Mouse (Mus musculus) brain, adult 2 months (tissue): ENCODE measurements at regions not wholly inside any gene's neighbourhood (a gene's known extent, or its start where the extent isn't known, plus 50 kb on each side); places are given as distances from the start of the nearest gene placed in this dataset.
A peak's percentile ranks its signal among the peaks of the same experiment; 100 is the strongest.

Experiments
- DNase-seq: peaks from one replicate; pipeline ENCODE4 v3.0.0; 2011; ENCODE audit warnings: low read depth, low spot score

DNA sequence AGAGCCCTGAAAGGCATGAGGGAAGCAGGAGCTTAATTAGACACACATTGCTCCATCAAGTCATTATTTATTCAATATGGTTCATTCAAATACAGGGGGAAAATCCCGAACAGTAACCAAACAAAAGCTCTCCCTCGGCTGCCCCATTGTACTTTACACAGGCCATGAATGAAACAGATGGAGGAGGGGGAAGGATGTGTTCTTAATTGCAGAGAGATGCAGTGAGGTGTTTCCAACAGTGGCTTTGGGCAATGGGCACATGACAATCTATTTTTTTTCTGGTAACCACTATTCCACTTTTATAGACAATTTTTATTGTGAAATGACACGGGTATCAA is 578.6 kb upstream of the Gm26657 start:
- no peak for DNase-seq

DNA sequence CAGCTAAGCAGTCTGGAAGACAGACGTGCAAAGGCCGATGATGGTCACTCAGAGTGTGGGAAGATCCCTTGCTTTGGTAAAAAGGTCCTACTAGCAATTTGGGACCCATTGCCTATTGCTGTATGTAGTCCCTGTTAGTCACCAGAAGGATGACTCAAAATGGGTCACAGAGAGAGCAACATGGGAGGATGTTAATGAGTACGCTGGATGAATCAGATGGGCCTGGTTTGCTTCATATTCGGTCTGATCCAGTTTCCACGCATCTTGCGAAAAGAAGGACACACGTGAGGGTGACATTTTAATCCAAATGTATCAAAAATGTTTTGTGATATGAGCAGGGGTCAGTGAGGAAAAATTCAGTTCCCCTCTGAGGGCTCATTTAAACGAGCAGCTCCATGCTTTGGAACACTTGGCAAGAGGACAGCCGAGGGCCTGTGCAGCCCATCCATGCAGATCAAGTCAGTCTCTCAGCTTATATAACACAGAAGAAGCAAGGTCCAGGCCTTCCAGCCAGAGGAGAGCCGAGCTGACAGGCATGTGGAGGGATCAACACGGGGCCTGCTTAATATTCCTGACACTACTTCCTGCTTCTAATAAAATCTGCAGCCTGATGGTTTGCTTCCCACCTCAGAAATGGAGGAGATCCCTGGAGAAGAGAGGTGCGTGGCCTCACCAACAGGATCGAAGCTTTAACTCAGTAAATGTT is 579.2 kb upstream of the Gm26657 start:
- peak; percentile 31 for DNase-seq

DNA sequence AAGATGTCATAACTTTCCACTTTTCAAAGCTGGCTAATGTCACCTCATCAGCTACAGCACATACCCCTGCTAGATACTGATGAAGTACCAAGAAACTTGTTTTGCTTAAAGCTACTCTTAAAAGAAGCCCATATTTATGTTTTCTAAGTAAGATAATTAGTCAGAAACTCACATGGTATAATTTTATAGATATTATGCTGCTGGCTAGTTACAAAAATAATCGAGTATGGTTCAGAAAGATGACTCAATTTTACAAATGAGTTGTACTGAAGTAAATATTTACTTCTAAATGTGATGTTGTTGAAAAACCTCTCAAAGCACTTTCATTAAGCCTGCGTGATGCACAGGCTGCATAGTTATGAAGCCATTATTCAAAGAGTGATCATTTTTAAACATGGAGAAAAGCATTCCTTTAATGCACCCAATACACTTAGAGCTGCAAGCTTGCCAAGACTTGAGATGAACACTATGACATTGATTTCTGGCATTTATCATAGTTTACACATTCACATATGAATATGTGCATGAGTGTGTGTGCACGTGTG is 582.3 kb upstream of the Gm26657 start:
- no peak for DNase-seq

DNA sequence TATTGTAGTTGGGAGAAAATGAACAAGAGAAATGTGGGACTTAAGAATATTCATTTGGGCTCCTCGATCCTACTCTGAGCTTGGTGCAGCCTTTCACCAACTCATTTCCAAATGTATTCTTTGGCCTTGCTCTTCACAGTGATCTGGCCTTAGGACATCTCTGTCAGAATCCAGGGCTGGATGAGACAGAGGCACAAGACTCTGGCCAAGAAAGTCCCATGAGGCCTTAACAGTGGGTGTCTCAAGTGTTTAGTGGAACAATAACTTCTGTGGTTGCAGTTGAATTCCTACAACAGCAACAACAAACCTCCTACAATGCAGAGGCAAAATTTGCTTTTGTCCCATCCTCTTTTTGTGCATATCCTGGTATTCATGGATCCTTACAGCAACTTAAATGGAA is 589.2 kb upstream of the Gm26657 start:
- no peak for DNase-seq

DNA sequence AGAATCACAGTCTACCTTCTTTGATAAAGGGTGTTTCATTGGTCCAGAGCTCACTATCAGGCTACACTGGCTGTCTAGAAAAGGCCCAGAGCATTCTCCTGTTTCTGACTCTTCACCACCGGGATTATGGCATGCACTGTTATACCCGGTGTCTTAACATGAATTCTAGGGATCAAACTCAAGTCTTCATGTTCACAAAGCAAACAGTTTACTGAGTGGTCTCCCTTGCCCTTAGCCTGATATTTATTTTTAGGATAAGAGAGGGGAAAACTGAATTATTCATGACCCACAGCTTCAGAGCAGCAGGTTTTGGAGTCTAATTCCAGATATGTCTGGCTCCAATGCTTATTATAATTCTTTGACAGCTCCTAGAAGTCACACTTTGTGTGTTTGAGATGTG is 596.0 kb upstream of the Gm26657 start:
- DNase-seq: no peak

DNA sequence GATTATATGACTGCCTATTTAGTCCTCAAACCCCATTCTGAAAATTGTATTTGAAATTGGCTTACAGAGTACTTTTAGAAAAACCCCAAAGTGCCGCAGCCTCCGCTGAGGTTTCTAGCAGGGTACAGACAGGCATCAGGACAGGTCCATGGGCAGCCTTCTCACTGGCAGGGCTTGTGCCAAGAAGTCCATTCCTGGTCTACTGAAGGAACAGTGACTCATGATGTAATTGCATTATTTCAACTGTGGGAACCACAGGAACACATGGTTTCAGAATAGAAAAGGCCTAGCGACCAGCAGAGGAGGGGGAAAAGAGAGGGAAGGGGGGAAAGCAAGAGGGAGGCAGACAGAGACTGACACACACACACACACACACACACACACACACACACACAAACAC is 603.0 kb upstream of the Gm26657 start:
- DNase-seq: peak; percentile 25

DNA sequence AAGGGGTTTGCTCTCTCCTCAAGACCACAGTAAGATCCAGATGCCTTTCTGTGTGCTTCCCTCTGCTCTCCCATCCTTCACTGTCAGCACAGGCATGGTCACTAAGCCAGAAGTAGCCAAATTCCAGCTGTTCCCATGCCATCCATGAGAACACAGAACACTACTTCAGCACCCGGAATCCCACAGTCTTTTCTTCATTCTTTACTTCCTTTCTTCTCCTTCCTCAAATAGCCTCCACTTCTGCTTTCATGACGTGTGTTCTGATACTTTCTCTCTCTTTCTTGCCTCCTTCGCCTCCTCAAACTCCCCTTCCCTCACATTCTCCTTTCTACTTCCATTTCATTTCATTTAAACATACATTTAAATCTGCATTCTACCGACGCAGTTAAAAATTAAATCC is 602.1 kb upstream of the Klf4 start:
- no peak for DNase-seq

DNA sequence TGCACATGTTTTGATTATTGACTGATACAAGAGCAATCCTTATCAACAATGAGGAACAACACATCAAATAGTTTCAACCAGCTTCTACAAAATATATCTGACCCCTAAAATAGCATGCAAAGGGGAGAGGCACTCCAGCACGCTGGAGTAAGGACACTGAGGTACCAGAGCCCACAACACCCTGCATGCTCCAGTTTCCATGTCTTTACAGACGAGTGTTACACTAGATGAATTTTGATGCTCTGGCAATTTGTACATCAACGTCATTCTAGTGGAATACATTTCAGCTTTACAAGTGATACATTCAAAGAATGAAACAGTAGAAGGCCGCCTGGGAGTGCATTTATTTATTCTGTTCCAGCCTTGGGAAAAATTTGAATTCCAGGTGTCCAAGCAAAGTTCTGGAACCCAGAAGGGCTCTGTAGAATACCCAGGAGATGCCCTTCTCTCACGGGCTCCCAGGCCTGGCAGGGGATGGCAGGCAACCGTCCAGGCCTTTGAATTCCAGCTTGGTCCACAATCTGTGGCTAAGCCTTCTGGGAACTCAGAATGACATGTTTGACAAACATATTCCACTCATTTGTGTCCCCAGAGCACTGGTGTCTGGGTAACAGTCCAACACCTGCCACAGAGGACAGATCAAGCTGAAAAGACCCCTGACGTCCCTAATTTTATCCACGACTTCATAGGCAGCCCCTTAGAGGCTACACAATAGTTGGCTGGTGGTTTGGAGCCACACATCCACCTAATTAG is 595.6 kb upstream of the Klf4 start:
- no peak for DNase-seq

DNA sequence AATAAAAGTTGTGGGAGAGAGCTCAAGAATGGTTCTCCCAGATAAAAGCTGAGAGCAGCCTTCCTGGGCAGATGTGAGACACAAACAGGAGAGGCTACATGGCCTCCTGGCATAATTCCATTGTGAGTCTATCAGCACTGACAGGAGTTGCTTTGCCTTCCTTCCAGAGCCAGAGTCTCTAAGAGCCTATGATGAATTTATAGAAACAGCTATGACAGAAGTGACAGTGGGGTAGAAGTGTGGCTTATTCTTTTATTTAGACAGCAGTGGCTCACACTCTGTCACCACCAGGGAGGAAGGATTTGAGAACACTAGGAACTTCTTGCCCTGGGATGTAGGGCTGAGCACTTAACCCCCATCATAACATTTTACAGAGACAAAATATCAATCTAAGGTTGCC is 592.2 kb upstream of the Klf4 start:
- DNase-seq: no peak

DNA sequence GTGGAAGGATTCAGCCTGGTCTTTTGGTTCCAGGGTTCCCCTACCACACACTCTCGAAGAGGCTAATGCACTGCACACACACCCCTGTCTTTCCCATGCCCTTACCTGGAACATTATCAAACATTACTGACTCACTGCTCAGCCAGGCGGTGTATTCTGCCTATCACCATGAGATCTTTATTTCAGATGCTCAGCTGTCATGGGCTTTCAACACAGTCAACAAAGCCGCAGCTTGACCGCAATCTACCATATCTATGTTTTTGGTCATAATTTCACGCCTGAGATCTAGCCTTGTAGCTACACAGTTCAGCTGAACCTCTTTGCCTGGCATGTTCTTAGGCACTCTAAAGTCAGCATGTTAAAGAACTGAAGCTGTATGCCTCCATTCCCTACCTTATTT is 589.9 kb upstream of the Klf4 start:
- no peak for DNase-seq

DNA sequence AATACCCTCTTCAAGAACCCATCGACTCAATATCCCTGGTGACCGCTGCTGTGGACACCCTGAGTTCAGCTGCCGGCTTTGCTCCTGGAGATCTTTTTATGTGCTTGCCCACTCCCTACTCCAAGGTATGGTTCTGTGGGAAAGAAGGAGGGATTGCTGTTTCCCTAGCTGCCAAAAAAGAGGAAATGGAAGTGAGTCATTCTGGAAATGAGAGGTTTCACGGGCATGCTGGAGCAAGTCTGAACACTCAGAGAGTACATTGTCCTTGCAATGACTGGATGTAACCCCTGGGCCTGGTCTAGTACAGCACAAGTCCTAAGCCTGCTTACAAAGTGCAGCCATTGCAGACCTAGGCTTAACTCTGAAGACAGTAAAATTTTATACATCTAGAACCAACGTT is 589.4 kb upstream of the Klf4 start:
- no peak for DNase-seq

DNA sequence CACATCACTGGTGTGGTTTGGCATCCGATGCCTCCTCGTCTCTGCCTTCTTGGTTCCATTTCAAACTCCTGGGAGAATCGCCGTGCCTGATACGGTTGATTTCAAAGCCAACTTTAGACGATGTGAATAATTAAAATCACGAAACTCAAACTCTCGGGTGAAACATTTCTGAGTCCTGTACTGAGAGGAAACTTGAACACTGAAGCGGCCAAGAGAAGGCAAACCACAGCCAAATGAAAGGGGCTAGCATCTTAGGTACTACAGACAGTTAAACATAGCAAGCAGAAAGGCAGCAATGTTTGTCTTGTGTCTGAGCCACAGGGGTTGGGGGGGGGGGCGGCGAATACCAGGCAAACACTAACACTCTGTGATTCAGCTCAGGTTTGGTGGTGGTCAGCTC is 588.1 kb upstream of the Klf4 start:
- DNase-seq: no peak

DNA sequence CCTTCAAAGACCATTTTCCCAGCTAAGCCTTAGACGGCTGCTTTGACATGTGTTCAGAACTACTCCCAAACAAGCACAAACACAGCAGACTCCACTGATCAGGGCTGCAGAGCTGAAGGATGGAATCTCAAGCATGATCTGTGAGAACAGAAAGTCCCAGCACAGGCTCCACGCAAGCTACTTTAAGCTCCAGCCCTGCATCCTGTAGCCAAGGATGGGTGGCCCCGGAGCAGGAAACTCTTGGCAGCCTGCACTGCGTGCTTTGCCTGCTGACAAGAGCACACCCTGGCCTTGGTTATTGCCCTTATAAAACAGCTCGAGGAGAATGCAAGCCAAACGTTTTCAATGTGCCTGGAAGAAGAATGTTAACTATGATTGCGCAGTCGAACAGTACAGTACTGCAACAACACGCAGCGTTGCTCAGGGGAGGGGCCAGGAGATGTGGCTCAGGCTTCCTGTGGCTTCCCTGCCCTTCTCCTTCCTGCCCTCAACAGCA is 581.5 kb upstream of the Klf4 start:
- peak; percentile 57 for DNase-seq

DNA sequence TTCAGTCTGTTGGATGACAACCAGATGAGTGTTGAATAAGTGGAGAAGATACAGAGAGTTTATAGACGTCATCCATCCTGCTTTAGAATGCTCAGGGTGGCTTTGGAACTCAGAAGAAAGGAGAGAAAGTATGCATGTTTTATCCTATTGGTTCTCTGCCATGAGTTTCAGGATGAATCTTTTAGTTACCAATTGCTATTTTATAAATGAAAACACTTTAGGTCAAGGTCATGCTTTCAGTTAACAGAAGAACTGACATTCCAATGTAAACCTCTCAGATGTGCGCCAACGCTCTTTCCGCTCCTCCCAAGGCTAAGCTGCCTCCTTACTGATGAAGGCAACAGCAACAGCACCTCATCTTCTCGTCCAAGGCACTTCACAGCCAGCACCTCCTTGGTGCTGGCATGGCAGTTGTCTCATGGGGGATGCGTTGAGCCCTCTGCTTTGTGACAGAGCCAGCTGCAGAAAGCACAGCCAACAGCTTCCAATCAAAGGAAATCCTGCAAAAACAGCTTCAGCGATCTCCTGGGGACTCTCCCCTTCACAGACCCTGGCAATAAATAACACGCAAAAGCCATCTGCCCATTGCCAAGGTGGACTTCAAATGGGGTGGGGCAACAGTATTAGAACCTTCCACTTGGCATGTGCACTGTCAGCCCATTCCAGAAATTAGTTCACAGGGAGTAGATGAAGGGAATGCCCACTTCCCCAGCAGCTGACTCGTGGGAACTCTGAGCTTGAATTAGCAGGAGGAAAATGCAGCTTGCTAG is 580.9 kb upstream of the Klf4 start:
- DNase-seq: peak; percentile 9

DNA sequence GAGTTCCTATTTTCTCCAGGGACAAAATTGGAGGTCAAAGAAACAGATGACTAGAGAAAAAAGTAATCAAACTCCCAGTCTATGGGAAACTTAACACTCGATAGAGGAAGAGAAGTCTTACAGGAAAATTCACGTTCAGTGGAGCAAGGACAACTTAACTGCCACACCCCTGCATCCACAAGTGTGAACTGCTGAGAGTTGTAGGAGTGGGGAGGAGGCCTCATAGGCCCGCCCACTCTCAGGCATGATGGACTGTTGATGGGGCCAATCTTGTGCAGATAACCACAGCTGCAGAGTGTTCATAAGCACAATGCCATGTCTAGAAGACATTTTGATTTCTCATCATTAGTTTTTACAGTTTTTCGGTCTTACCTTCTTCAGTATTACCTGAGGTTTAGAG is 574.7 kb upstream of the Klf4 start:
- no peak for DNase-seq

DNA sequence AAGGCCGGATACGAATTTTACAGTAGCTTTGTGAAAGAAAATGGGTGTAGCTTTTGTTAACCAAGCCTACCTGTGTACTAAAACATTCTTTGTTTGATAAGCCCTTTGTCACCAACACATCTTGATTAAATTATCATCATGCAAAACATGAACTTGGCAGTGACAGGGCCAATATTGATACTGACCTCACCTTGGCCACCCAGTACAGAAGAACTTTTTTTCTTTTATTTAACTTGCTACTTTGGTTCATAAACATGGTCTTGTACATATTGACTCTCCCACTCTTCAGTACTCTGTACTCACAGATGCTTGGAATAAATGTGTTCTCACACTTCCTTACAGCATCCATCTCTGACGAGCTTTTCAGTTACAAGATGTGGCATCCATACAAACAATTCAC is 570.0 kb upstream of the Klf4 start:
- no peak for DNase-seq

DNA sequence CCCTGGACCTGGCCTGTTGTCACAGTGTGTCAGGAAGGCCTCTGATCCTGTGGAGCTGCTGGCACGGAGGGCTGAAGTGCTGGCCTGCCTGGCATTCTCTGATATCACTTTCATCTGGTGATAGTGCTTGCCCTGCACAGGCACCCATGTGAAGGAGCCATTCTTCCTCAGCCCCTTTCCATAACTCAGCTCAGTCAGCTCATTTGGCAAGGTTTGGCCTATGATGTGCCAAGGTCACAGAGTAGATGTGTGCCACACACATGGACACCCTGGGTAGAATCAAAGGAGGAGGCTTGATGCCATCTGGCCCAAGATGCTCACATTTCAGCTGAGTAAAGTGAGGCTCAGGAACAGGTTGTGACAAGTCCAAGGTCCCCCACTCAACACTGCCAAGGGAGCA is 558.5 kb upstream of the Klf4 start:
- DNase-seq: peak; percentile 75

DNA sequence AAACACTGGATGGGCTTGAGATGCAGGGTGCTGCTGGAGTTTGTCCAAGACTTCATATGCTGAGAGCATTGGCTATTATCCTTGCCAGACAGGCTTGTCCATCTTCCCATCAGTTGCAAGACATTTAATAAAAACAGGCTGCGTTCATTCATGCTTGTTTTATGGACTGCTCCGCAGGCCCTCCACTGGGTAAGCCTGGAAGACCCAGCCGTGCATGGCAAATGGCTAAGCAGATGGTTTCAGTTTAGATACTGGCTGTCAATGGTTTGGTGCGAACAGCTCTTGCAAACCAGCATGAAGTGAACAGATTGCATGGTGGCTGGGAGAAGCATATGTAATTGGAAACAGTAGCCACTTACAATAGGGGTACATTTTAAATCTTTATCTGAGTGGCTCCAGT is 556.4 kb upstream of the Klf4 start:
- peak; percentile 95 for DNase-seq

DNA sequence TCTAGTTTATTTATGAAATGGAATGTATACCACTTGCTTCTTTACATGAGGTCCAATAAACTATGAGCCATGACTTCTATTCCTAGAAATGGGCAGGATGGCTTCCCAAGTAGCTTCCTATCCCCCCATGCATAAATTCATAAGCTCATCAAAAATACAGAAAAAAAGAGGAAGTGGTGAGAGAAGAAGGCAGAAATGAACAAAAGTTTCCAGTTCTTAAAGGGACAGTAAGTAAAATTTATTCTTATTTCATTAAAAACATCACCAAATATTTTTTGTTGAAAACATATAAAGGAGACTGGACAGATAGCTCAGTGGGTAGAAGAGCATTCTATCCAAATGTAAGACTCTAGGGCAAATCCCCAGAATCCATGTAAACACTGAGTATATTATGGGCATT is 554.0 kb upstream of the Klf4 start:
- no peak for DNase-seq

DNA sequence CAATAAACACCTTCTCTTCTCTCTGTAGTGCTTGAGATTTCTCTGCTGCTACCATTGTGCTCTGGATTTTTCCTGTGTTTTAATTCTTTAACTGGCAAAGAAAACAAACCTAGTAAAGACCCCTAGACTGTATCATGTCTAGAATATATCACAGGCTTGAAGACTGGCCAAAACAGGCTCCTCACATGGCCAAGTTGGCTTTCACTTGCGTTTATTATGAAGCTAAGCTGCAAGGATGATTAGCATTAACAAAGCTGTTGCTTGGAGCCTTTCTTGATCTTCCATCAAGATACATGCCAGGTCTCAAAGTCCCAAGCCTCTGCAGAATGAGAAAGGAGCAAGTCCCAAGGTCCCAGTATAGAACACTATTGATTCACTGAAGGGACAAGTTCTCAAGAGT is 551.9 kb upstream of the Klf4 start:
- no peak for DNase-seq

DNA sequence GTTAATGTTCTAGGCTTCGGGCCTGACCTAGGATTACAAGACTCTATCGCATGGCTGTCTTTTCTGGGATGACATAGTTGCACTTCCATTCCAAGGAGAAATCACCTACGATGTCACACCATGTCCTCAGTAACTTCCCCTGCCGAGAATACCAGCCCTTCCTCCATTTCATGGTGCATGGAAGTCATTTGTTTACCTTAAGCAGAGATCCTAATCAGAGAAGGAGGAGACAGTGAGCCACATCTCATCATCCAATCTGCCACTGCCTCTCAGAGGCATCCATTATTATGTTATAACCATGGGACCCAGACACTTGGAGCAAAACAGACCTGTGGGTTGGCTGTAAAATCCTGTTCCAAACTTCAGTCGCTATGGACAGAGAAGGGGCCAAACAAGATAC is 550.1 kb upstream of the Klf4 start:
- no peak for DNase-seq

DNA sequence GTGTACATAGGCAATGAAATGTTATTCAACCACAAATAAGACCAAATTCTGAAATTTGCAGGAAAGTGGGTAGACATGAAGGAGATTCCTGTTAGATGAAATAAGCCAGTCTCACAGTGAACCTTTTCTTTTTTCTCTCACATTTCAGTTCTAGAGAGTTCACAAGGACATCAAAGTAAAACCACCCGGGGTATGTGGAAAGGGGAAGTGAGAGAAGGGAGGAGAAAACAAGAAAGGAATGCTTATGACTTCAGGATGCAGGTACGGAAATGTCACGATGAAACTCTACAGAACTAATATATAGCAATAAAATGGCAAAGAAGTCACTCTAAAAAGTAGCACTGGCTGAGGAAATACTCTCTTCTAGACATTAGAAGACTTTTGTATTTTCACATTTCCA is 548.7 kb upstream of the Klf4 start:
- DNase-seq: no peak
